Mouse (Mus musculus): ENCODE measurements around the gene Irf2bpl.

The Irf2bpl gene

GRCm38 (mm10) chr12:86899461-86900179, 15.0 kb upstream of the Irf2bpl start:
- peak; percentile 48 for DNase-seq (ENCODE audit: extremely low read depth, insufficient read length, low spot score)

GRCm38 (mm10) chr12:86898448-86898847, 13.8 kb upstream of the Irf2bpl start:
- no peak for DNase-seq (ENCODE audit: extremely low read depth, insufficient read length, low spot score)

- DNase-seq (ENCODE audit: extremely low read depth, insufficient read length, low spot score) = no peak
Measured at GRCm38 (mm10) chr12:86897769-86898273, 13.2 kb upstream of the Irf2bpl start.

GRCm38 (mm10) chr12:86896921-86897512, 12.4 kb upstream of the Irf2bpl start:
- no peak for DNase-seq (ENCODE audit: extremely low read depth, insufficient read length, low spot score)

- DNase-seq (ENCODE audit: extremely low read depth, insufficient read length, low spot score) = peak; percentile 54
Measured at GRCm38 (mm10) chr12:86896441-86896890, 11.9 kb upstream of the Irf2bpl start.

DNA sequence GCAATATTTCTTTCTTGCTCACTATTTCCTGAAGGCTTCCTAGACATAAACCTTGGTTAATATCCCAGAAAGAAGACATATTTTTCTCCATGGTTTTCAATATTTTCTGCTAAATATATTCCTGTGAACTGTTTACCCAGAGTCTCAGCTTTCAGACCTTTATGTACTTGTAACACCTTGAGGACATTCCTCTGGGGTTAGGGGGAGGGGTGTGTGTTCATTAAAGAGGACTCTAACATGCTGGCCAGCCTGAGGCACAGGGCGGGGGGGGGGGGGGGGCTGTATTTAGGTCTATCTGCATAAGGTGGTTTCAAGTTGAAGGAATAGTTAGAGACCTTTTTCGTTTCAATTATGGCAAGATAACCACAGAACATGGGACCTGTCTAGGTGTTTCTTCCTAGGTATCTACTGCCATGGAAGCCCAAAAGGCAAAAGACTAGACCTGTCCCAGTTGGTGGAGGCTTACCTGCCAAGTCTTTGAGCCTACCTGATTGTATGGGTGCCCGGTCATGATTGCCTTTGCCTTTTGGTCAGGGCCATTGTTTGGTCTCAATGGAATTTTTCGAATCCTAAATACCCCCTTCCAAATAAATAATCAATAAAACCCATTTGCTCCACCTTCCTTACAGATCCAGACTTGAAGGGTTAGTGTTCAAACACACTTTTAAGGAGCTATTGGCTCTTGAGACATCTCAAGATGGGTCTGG, 11.3 kb upstream of the Irf2bpl start:
- DNase-seq (ENCODE audit: extremely low read depth, insufficient read length, low spot score) = no peak

- DNase-seq (ENCODE audit: extremely low read depth, insufficient read length, low spot score) = peak; percentile 72
Measured at GRCm38 (mm10) chr12:86894841-86895428, 10.3 kb upstream of the Irf2bpl start.

DNA sequence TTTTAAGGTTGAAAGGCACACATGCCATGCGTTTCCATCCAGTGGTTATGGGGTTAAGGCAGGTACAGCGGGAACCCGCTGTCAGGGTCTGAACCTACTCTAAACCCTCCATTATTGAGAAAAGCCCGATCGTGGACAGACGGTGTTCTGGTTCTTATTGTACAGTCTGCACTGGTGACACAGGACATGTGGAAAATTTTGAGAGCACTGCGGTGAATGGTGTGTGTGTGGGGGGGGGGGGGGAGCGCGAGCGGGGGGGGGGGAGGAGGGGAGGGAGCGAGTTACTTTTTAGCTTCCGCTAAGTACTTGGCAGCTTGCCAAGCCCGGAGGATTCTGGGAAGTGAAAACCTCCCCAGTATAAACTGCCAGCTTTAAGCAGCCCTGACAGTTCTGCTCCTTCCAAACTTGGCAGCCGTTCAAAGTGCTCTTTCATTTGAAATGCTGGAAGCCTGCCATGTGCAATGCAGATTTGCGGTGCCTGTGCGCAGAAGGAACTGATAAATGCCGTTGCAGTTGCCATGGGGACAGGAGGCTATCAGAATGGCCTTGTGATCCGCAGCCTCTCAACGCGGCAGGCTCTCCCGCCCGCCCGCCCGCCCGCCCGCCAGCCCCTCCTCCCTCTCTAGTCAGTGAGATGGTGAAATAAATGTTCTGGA, 9.7 kb upstream of the Irf2bpl start:
- DNase-seq (ENCODE audit: extremely low read depth, insufficient read length, low spot score) = peak; percentile 79

DNA sequence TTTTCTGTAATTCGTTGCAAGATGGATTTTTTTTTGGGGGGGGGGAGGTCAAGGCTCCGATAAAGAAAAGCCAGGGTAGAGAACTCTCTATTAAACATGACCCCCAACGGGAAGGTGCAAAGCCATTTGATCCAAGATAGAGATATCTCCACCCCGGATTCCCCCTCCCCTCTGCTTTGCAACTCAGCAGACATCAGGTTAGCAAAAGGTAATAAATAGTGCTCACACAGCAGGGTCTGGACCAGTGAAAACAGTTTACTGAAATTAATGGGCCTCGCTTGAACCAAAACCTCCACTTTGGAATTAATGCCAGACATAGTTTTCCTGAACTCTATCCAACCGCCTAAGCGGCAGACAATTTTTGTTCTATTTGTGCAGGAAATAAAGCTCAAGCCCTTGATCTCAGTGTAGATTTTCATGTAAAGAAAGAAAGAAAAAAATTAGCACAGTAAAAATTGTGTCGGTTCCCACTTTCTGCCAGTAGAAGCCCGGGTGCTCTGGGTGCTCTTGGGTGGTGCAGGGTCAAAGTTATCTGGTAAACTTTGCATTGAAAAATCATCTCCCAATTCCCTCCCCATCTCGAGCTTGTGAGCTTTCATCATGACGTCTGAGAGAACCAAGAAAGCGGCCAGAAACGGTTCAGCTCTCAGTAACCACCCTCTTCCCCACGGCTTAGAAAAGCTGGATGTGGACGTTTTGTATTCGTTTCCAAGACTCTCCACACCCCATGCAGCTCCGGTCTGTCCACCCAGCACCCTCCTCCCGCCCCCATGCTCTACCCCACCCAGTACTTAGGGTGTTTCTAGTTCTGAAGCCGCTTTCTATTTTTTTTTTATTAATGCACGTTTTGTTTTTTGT, 9.0 kb upstream of the Irf2bpl start:
- peak; percentile 59 for DNase-seq (ENCODE audit: extremely low read depth, insufficient read length, low spot score)

- peak; percentile 89 for DNase-seq (ENCODE audit: extremely low read depth, insufficient read length, low spot score)
Measured at GRCm38 (mm10) chr12:86892711-86893311, 8.2 kb upstream of the Irf2bpl start.

GRCm38 (mm10) chr12:86891786-86892702, 7.4 kb upstream of the Irf2bpl start:
- peak; percentile 83 for DNase-seq (ENCODE audit: extremely low read depth, insufficient read length, low spot score)

GRCm38 (mm10) chr12:86891454-86891785, 6.8 kb upstream of the Irf2bpl start:
- DNase-seq (ENCODE audit: extremely low read depth, insufficient read length, low spot score) = no peak

- no peak for DNase-seq (ENCODE audit: extremely low read depth, insufficient read length, low spot score)
Measured at GRCm38 (mm10) chr12:86890796-86891301, 6.3 kb upstream of the Irf2bpl start.

GRCm38 (mm10) chr12:86890091-86890720, 5.6 kb upstream of the Irf2bpl start:
- DNase-seq (ENCODE audit: extremely low read depth, insufficient read length, low spot score) = no peak

DNA sequence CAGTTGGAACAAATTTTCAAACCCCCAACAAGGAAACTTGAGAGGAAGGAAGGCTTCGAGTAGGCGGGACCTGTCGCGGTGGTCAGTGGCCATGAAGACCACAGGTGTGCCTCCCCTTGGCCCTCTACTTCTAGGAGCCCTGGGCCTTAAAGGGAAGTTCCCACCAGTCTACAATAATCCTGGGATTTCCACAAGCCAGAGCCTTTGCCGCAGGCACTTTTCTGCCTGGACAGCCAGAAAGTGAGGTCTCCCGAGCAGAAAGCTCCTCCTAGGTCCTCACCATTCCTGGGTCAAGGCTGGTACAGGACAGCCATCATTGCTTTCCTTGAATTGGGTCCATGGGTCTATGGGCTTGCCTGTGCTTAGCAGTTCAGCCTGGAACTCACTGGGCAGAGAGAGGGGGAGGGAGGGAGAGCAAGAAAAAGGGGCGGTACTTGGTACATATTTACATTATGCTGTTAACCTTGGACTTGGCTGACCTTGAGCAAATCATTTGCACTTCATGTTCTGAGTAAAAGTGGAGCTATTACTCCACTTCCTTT, 4.6 kb upstream of the Irf2bpl start:
- DNase-seq (ENCODE audit: extremely low read depth, insufficient read length, low spot score) = no peak

DNA sequence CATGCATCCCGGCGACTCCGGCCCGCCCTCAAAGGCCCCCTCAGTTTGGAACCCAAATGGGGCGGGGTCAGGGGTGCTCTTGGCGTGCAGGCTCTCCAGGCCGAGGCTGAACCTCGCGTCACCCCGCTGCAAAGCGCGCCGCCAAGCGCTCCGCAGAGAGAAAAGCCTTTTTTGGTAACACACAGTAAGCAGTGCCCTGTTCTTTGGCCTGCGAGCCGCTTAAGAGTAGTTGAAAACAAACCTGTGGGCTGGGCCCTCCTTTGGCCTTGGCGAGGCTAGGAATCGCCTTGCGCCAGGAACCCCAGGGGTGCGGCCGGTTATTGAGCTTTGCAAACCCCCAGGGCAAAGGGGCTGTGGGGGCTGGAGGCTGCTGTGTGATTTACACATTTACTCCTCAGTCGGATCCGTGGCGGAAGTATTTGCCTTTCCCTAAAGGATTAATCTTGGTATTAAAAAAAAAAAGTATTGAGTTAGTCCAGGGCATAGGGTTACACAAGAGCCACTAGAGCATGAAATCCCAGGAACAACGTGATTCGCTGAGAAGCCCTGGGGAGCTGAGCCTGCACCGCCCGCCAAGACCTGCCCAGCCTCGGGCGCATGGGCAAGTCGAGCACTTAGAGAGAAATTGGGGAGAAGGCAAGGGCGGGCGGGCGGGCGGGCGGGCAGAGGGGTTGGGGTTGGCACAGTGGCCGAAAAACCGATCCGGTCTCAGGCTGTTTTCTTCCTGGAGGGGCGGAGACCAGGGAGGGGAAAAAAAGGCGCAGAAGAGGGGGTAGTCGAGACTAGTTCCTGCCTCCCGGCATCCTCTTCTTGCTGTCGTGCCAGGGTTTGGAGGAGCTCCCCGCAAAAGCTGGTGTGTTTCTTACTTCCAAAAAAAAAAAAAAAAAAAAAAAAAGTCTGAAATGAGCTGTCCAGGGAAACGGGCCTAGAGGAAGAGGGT, 3.8 kb upstream of the Irf2bpl start:
- DNase-seq (ENCODE audit: extremely low read depth, insufficient read length, low spot score) = peak; percentile 94
